Mouse (Mus musculus) heart, embryonic 15.5 days (tissue): ENCODE results near the gene Magi1. TPM values are rescaled to one million over a fixed set of nuclear protein-coding genes. Genes with fewer than 3 reads are reported as not detected.

ENCODE experiments used
- ATAC-seq: fragments of 200-750 bp; cut with Nextera tagmentation; replicated peaks from 2 replicates; pipeline ENCODE4 v1.8.0; 2017; ENCODE audit warnings: low read depth, moderate TSS enrichment; ENCODE audit not compliant: insufficient number of reproducible peaks, insufficient read depth, low FRiP score
- H3K27ac ChIP-seq: fragments of 300-500 bp; sonication (generic); 2 replicates; pipeline ENCODE4 v1.5.1; 2015; ENCODE audit warnings: mild to moderate bottlenecking, inconsistent platforms
- H3K27me3 ChIP-seq: fragments of 300-500 bp; sonication (generic); 2 replicates; pipeline ENCODE4 v1.6.1; 2015; ENCODE audit warnings: inconsistent platforms
- H3K36me3 ChIP-seq: fragments of 300-500 bp; sonication (generic); 2 replicates; pipeline ENCODE4 v1.6.1; 2015; ENCODE audit warnings: mild to moderate bottlenecking, inconsistent platforms
- H3K4me1 ChIP-seq: fragments of 300-500 bp; sonication (generic); replicated peaks from 2 replicates; pipeline ENCODE4 v1.6.1; 2015; ENCODE audit warnings: inconsistent platforms
- H3K4me2 ChIP-seq: fragments of 300-500 bp; sonication (generic); 2 replicates; pipeline ENCODE4 v1.6.1; 2015; ENCODE audit warnings: inconsistent platforms, mild to moderate bottlenecking, moderate library complexity
- H3K4me3 ChIP-seq: fragments of 300-500 bp; sonication (generic); 2 replicates; pipeline ENCODE4 v1.5.1; 2015; ENCODE audit warnings: mild to moderate bottlenecking, inconsistent platforms
- H3K9ac ChIP-seq: fragments of 300-500 bp; sonication (generic); 2 replicates; pipeline ENCODE4 v1.6.1; 2015; ENCODE audit warnings: mild to moderate bottlenecking, inconsistent platforms
- H3K9me3 ChIP-seq: fragments of 300-500 bp; sonication (generic); replicated peaks from 2 replicates; pipeline ENCODE4 v1.6.1; 2016; ENCODE audit warnings: inconsistent platforms
- WGBS: fragments of 180-500 bp; shearing (Covaris S2); methylation state at CpG from one replicate; pipeline ENCODE4 v1.1.7; 2015; ENCODE audit warnings: mixed read lengths; 5-methylcytosine and 5-hydroxymethylcytosine counted together
- polyA plus RNA-seq: library from polyadenylated mRNA; unstranded; fragments of >200 nt; fragmentation: Nextera tagmentation; extraction: Ambion mirVana; gene quantifications from 2 replicates; pipeline ENCODE4 v1.2.1, GENCODE M21; 2015

Magi1 gene
- polyA plus RNA-seq, 1 experiment from 2014 or later, result 7.5 TPM

DNA sequence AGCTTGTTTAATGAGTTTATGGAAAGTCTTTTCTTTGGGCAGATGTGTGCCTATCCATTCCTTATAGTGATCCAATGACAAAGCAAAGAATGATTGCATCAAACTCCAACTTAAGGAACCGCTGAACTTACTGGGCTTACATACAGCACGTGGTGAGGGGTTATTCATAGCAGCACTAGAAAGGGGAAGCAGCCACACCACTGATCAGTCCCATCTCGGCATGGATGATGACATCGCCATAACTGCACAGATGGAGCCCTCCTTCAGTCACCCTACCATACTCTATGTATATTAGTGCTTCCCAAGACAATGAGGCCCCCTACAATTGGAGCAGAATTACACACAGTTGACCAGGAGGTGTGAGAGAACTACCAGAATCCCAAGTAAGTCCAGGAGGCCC is 238.5 kb downstream of the Magi1 start:
- H3K9ac ChIP-seq, result no peak overlapping the region
- ATAC-seq, result no peak
- peaks cover 12% of the 10 kb centered on the region for H3K4me1 ChIP-seq
- 67% methylated on average over 4 of the region's 4 CpGs for WGBS
- no peaks in the 10 kb centered on the region for H3K27me3 ChIP-seq
- peaks cover 3% of the 10 kb centered on the region; the same call in 1 of the 2 replicates for H3K36me3 ChIP-seq
- no peaks in the 10 kb centered on the region for H3K9me3 ChIP-seq
- no peak overlapping the region for H3K27ac ChIP-seq
- H3K4me3 ChIP-seq, result no peak overlapping the region
- H3K4me2 ChIP-seq, result no peak overlapping the region

DNA sequence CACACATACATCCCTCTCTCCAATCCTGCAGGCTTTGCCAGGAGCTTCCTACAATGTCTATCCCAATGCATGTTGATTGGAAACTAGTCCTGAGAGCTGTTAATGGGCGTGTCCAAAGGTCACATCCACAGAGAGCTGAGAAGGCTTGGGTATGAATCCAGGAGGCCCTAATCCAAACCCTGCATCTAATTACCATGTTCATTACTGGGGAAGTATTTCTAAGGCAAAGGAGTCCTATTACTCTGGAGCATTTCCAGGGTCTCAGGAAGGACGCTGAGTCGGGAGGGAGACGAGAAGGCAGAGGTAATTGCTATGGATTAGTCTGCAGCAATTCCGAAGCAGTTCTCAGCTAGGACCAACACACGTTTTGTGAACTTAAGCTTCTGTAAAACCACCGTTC is 240.3 kb downstream of the Magi1 start:
- peaks cover 12% of the 10 kb centered on the region for H3K4me1 ChIP-seq
- H3K4me3 ChIP-seq, result no peak overlapping the region
- H3K36me3 ChIP-seq, result no peaks in the 10 kb centered on the region
- H3K9me3 ChIP-seq, result no peaks in the 10 kb centered on the region
- H3K4me2 ChIP-seq, result no peak overlapping the region
- ATAC-seq, result no peak
- H3K27ac ChIP-seq, result no peak overlapping the region
- no peak overlapping the region for H3K9ac ChIP-seq
- H3K27me3 ChIP-seq, result no peaks in the 10 kb centered on the region
- 75% methylated on average over 7 of the region's 7 CpGs for WGBS

DNA sequence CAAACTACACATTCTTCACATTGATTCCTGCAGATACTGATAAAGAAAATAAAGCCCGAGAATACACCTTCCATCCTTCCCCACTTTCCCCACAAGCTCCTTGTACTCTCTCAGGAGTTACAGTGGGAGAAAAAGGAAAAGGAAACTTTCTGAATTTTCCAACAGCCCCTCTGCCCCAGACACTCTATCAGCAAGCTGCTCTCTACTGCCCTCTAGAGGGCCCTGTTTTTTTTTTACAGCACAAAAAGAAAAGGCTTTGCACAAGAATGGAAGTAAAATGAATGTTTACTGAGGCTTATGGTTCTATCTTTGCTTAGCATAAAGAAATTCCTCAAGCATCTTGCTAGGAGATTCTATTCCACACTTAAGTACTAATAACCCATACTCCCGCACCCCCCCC is 243.6 kb downstream of the Magi1 start:
- H3K27me3 ChIP-seq, result no peaks in the 10 kb centered on the region
- H3K9ac ChIP-seq, result no peak overlapping the region
- no peak overlapping the region for H3K27ac ChIP-seq
- H3K9me3 ChIP-seq, result no peaks in the 10 kb centered on the region
- ATAC-seq, result no peak
- peaks cover 6% of the 10 kb centered on the region; the same call in 1 of the 2 replicates for H3K4me1 ChIP-seq
- H3K4me3 ChIP-seq, result no peak overlapping the region
- no peak overlapping the region for H3K4me2 ChIP-seq
- H3K36me3 ChIP-seq, result no peaks in the 10 kb centered on the region
- WGBS, result 57% methylated on average over 2 of the region's 2 CpGs

- H3K9ac ChIP-seq, result no peak overlapping the region
- H3K27ac ChIP-seq, result no peak overlapping the region
- H3K4me1 ChIP-seq, result peaks cover 6% of the 10 kb centered on the region; the same call in 1 of the 2 replicates
- no peaks in the 10 kb centered on the region for H3K36me3 ChIP-seq
- no peak overlapping the region for H3K4me3 ChIP-seq
- no peaks in the 10 kb centered on the region for H3K27me3 ChIP-seq
- ATAC-seq, result no peak
- 93% methylated on average over 3 of the region's 3 CpGs for WGBS
- no peak overlapping the region for H3K4me2 ChIP-seq
- no peaks in the 10 kb centered on the region for H3K9me3 ChIP-seq
Observed at GRCm38 (mm10) chr6:94038897-94039296, 244.8 kb downstream of the Magi1 start.

DNA sequence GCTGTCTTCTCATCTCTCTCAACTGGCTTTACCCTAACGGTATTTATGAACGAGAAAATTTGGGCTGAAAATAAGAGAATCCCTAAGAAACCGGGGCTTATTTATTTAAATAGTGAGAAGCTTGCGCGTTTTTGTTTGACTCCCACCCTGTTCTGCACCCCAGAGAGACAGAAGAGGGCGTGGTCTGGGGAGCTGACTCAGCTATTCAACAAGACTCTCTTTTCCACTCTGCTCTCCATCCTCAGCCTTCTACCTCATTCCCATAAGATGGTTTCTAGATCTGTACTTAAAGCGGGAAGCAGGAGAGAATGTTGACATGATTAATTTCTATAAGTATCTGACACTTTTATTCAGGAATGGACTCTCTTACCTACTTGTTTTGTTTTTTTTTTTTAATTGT is 247.2 kb downstream of the Magi1 start:
- ATAC-seq, result no peak
- Histone ChIP-seq H3K4me2 (no peak overlapping the region), H3K27me3 (no peaks in the 10 kb centered on the region), H3K4me1 (no peaks in the 10 kb centered on the region), H3K27ac (no peak overlapping the region), H3K9me3 (no peaks in the 10 kb centered on the region), H3K9ac (no peak overlapping the region), H3K4me3 (no peak overlapping the region), H3K36me3 (no peaks in the 10 kb centered on the region)
- WGBS, result 78% methylated on average over 7 of the region's 7 CpGs

DNA sequence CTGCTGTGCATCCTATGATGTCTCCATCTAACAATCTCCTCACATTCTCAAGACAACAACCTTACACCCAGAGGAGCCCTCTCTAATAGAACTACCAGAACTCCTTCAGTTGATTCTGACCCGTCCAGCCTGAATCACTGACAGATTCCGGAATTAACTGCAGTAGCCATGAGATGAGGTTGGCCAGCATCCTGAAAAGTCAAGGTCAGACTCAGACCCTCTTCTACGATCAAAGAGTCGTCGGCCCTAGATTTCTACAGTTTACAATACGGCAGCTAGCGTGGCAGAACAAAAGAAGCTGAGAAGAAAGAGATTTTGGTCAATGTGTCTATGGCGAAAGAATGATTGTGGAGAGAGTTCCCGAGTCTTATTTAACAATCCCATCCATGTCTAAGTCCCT is 257.4 kb downstream of the Magi1 start:
- Histone ChIP-seq H3K4me2 (no peak overlapping the region), H3K4me3 (no peak overlapping the region), H3K4me1 (no peaks in the 10 kb centered on the region), H3K27ac (no peak overlapping the region), H3K9ac (no peak overlapping the region), H3K9me3 (no peaks in the 10 kb centered on the region), H3K36me3 (no peaks in the 10 kb centered on the region), H3K27me3 (no peaks in the 10 kb centered on the region)
- no peak for ATAC-seq
- WGBS, result 91% methylated on average over 9 of the region's 9 CpGs

- Histone ChIP-seq H3K4me3 (no peak overlapping the region), H3K9ac (no peak overlapping the region), H3K4me2 (no peak overlapping the region), H3K27me3 (no peaks in the 10 kb centered on the region), H3K36me3 (no peaks in the 10 kb centered on the region), H3K4me1 (no peaks in the 10 kb centered on the region), H3K27ac (no peak overlapping the region), H3K9me3 (no peaks in the 10 kb centered on the region)
- WGBS, result 60% methylated on average over 5 of the region's 5 CpGs
- ATAC-seq, result no peak
Observed at GRCm38 (mm10) chr6:94022437-94022836, 261.3 kb downstream of the Magi1 start.

DNA sequence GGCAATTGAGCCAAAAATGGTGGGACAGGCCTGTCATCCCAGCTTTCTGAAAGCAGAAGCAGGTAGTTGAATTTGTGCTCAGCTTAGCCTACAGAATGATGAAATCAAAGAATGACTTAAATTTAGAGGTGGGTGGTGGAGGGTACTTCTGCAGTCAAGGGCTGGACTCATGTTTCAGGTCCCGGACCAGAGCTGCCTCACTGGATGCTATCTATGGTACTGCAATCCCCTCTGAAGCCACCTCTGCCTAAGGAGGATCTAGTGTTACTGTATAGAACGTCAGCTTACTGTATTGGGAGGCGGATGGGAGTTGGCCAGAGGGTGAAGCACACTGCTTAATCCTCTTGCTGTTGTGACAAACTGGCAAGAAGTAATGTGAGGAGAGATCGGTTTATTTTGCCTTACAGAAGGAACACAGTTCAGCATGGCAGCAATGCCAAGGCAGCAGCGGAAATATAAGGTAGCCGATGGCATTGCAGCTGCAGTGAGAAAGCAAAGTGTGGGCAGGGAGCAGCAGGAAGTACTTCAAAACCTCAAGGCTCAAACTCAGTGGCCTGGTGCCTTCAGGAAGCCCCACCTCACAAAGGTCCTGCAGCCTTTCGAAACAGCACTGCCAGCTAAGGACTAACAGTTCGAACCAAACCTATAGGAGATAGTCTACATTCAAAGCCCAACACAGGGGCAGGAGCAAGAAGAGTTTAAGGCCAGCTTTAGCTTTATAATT is 262.3 kb downstream of the Magi1 start:
- H3K27ac ChIP-seq, result no peak overlapping the region
- WGBS, result 63% methylated on average over 8 of the region's 8 CpGs
- H3K4me2 ChIP-seq, result no peak overlapping the region
- no peaks in the 10 kb centered on the region for H3K4me1 ChIP-seq
- H3K36me3 ChIP-seq, result no peaks in the 10 kb centered on the region
- H3K4me3 ChIP-seq, result no peak overlapping the region
- no peak for ATAC-seq
- no peaks in the 10 kb centered on the region for H3K9me3 ChIP-seq
- H3K27me3 ChIP-seq, result no peaks in the 10 kb centered on the region
- no peak overlapping the region for H3K9ac ChIP-seq

DNA sequence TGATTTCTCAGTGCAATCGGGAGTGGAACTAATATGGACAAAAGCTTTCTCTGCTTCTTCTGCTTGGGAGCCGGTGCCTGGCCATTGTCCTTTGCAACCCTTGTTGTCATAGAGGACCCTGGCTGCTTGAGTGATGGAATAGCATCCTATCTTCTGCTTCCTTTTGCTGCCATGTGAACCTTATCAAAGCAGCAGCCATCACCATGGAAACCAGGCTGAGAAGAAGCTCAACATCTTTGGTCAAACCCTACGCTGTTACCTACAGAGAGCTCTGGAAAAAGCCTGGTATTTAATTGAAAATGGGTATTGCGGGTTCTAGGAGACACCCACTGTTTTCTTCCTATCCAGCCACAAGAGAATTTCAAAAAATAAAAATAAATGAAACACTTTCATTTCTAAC is 263.2 kb downstream of the Magi1 start:
- no peak overlapping the region for H3K4me3 ChIP-seq
- H3K4me2 ChIP-seq, result no peak overlapping the region
- ATAC-seq, result no peak
- no peaks in the 10 kb centered on the region for H3K4me1 ChIP-seq
- H3K27ac ChIP-seq, result no peak overlapping the region
- 88% methylated on average over 4 of the region's 4 CpGs for WGBS
- no peaks in the 10 kb centered on the region for H3K9me3 ChIP-seq
- no peak overlapping the region for H3K9ac ChIP-seq
- no peaks in the 10 kb centered on the region for H3K36me3 ChIP-seq
- H3K27me3 ChIP-seq, result no peaks in the 10 kb centered on the region

DNA sequence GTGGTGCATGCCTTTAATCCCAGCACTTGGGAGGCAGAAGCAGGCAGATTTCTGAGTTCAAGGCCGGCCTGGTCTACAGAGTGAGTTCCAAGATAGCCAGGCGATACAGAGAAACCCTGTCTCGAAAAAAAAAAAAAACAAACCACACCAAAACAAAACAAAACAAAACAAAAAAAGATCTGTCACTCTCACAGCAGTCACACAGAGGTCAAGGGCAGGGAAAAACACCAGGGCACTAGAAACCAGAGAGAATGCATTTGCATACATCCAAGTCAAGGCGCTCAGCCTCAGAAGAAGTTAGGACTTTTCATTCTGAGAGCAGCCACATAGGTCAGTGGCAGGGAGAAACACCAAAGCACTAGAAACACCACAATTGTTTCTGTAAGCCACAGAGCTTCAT is 263.8 kb downstream of the Magi1 start:
- Histone ChIP-seq H3K4me1 (no peaks in the 10 kb centered on the region), H3K9me3 (no peaks in the 10 kb centered on the region), H3K36me3 (no peaks in the 10 kb centered on the region), H3K4me2 (no peak overlapping the region), H3K27me3 (no peaks in the 10 kb centered on the region), H3K4me3 (no peak overlapping the region), H3K27ac (no peak overlapping the region), H3K9ac (no peak overlapping the region)
- 86% methylated on average over 4 of the region's 4 CpGs for WGBS
- ATAC-seq, result no peak

DNA sequence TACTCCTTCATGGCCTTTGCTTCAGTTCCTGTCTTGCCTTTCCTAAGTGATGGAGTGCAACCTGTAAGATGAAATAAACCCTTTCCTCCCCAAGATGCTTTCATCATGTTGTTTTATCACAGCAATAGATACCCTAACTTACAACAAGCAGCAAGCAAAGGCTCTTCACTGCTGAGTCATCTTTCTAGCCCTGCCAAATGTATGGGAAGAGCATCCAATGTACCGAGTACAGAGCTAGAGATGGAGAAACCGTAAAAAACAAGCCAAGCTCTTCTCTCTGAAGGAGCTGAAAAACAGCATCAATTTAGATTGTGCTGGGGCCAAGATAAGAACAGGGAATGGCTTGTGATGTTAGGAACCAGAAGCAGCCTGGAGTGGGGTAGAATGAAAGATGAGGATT is 270.0 kb downstream of the Magi1 start:
- Histone ChIP-seq H3K9ac (no peak overlapping the region), H3K9me3 (no peaks in the 10 kb centered on the region), H3K27ac (no peak overlapping the region), H3K4me1 (no peaks in the 10 kb centered on the region), H3K27me3 (no peaks in the 10 kb centered on the region), H3K4me2 (no peak overlapping the region), H3K36me3 (no peaks in the 10 kb centered on the region), H3K4me3 (no peak overlapping the region)
- WGBS, result 59% methylated on average over 2 of the region's 2 CpGs
- no peak for ATAC-seq

DNA sequence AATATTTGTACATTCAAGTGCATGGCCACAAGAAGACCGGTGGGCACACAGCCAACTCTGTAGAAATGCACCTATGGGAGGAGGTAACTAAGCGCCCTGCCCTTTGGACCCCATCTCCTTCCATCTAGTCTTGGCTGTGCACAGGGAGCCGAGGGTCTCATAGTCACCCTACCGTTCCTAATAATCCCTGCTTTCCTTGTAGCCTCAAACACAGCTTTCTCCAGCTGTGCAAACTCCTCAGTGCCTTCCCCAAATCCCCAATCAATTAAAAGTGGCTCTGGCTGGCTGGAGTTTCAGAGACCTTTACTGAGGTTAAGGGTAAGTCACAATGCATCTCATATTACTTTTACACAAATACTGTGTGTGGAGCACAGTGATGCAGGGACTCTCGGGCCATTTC is 271.8 kb downstream of the Magi1 start:
- no peaks in the 10 kb centered on the region for H3K36me3 ChIP-seq
- H3K9ac ChIP-seq, result no peak overlapping the region
- no peaks in the 10 kb centered on the region for H3K4me1 ChIP-seq
- WGBS, result 71% methylated on average over 5 of the region's 5 CpGs
- no peaks in the 10 kb centered on the region for H3K27me3 ChIP-seq
- H3K4me2 ChIP-seq, result no peak overlapping the region
- H3K9me3 ChIP-seq, result no peaks in the 10 kb centered on the region
- ATAC-seq, result no peak
- no peak overlapping the region for H3K4me3 ChIP-seq
- H3K27ac ChIP-seq, result no peak overlapping the region
